Mouse (Mus musculus): ENCODE measurements around the gene Car11.

Gene Car11

DNA sequence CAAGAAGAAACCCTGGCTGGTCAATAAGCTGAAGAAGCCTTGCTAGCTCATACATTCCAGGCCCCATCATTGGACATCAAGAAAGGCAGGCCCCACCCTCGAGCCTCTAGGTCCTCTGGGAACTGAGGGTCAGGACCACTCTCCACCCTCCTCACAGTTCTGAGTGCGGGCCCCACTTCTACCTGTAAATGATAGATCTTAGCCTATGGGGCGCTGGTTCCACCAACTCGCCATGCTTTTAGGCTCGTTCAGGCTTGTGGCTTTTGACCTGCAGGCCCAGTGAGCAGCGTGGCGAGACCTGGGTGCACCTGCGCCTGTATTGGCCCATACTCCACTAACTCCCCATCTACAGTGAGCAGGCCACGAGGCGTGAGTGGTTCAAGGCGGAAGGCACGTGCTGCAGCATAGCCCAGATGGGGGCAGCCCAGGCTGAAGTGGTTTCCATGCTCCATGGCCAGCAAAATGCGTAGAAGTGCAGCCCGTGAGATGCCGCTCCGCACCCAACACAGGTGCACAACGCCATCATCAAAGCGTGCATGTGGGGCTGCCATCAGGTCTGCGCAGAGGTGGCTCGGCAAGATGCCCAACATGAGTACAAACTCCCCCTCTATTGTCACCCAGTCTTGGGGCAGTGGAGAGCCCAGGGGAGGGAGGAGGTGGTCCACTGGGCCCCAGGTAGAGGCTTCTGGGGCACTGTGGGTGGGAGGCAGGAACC lies 11.0 kb downstream of the Car11 start:
- DNase-seq (ENCODE audit: low read depth, low spot score): no peak

DNA sequence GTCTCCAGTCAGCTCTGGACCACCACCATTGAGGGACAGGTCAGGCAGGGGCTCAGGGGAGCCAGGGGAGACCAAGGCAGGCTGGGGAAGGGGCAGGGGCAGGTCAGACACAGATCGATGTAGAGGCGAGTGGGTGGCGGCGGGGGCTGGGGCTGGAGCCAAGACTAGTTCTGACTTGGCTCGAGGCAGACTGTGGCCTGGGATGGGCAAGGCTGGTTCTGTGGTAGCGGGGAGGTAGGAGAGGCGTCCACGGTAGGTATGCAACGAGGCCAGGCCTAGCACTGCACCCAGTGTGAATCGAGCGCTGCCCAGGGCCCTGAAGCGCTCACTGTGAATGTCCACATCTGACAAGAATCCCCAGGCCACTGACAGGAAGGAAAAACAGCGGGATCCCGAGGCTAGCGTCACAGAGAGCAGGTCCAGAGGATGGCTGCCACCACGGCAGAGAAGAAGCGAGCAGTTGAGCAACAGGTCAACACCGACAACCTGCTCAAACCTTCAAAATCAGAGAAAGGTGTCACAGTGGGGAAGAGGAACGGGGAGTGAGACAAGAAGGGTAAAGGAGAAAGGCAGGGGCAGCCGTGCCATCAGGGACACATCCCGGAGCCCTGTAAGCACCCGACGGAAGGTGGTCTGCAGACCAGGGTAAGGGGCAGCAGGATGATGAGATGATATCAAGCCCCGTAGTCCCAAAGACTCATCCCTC lies 11.8 kb downstream of the Car11 start:
- DNase-seq (ENCODE audit: low read depth, low spot score): no peak

DNA sequence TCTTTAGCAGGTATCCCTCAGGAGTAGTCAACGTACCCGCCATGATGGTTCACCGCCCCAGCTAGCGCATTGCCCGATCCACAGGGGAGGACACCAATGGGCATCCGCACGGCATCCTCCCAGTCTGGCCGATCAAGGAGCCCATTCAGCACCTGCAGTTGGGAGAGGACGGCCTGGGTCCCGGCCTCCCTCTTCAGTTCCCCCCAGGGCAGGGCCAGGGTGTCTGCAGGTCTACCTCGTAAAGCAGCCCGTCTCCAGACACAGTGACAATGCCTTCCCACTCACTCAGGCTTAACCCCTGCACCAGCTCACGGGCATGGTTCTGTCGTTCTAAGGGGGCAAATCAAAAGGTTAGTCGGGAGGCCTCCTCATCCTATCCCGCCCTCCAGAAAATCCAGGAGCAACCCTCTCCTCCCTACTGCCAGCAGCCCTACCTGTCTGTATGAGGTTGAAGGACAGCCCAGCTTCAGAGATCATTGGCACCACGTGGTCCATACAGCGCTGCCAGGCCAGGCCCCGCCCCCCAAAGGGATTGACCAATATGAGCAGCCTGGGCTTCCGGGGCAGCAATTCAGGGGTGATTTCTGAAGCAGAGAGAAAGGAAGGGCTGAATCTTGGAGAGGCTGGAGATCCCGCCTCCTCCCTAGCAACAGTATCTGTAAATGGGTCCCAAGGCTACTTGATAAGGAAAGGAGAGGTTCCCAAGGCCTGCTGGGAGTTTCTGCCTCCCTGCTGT lies 12.5 kb downstream of the Car11 start:
- peak; percentile 55 for DNase-seq (ENCODE audit: low read depth, low spot score)

DNA sequence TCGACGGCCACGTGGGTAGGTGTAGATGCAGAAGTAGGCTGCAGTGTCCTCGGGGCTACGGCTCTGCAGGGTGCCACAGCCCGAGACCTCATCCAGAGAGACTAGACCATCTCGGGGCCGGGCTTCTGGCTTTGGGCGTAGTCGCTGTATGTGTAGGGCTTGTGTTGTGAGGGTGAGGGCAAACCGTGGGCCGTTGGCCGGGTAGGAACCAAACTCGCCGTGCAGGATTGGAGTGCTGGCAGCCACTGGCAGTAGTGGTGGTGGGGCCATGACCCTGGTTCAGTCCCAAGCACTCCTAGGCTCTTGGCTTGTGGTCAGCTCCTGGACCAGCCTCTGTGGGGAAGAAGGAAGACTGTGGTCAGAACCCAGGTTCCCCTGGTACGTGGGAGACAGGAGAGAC lies 13.8 kb downstream of the Car11 start:
- no peak for DNase-seq (ENCODE audit: low read depth, low spot score)

DNA sequence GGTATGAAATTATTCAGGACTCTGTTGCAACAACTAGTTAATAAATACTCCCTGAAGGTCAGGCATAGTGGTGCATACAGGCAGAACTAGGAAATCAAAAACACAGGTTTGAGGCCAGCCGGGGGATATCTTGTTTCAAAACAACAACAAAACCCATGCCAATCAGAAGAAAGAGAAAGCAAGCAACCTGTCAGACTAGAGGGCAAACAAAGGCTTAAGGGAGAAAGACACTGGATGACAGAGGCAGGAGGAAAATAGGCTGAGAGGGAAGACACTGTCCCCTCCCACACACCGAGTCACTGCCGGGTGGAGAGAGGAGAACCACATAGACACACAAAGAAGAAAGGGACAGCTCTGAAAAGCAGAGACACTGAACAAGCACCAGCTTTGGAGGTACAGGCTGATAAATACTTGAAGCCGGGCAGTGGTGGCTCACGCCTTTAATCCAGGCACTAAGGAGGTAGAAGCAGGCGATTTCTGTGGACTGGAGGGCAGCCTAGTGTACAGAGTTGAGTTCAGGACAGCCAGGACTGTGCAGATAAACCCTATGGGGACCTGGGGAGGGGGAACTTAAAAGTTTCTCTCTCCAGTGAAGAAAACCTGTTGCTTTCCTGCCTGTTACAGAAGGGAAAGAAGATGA lies 14.4 kb downstream of the Car11 start:
- no peak for DNase-seq (ENCODE audit: low read depth, low spot score)

DNA sequence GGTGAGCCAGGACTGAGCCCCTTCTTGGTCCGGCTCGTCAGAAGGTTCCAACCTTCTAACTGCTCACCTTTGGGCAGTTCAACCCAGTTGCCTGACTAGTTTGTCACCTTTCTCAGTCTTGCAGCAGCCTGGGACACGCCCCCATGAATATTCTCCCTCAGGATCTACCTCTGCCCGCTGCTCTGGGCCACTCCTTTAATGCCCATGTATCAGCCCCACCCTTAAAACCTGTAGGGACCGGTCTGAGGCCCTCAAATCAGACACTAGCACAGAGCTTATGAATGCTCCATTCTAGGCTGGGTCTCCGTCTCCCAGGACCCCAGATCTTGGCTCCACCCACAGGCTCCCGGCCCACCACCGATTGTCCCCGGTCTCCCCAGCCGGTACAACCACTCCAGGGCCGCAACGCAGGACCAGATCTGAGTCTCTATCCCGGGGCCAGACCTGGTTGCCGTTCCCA lies 15.0 kb downstream of the Car11 start:
- DNase-seq (ENCODE audit: low read depth, low spot score): peak; percentile 86

DNA sequence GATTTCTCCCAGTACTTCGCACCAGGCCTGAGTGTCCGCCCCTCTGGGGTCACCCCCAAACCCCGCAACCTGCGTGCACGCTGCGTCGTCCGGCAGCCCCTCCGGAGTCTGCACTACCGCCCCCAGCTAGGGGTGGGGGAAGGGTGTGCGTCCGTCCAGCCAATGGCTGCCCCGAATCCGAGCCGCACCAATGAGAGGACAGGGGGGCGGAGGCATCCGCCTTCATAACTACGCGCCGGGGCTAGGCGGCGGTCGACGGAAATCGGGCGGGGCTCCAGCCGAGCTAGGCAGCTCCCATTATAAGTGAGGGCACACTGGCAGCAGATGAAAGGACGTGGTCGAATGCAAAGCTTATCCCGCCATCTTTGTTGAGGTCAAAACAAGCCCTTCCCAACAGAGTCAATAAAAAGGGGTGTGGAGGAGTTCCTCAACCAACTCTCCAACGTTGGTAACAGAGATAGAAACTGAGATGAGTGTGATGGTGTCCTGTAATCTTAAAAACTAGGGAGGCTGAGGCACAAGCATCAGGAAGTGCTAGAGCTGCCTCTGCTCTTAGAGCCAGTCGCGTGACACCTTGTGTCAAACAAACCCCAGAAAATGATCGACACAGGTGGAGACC lies 15.6 kb downstream of the Car11 start, which contains the start of gene Rpl18:
Gene Rpl18 (plus strand): TSS at position 368 of the 619 bp plus-strand sequence.
- DNase-seq (ENCODE audit: low read depth, low spot score): peak; percentile 99

DNA sequence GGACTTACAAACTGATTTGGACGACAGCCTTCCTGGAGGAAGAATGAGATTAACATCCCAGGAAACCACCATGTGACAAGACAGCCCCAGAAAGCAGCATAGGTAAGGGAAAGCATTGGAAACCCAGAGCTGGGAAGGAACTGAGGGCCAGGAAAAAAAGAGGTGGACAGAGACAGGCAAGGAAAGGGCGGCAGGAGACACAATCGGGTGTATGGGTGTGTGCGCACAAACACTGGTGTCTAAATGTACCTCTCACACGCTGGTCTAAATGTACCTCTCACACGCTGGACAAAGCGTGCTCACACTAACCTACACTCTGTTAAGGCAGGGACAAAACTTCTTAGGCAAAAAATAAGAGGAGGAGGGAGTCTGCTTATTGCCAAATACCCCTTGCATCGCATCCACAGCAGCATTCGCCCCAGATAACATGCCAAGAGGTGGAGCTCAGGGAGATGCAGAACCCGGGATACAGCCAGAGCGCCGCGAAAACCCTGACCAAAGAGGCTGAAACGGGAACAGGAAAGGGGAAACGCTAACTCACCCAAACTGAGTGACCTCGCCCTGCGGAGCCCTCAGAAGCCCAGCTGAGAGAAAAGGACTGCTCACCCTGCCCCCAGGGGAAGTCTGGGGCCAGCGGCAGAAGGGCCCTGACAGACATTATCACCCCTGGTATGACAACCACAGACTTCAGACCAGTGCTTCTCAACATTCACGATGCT lies 16.3 kb downstream of the Car11 start:
- DNase-seq (ENCODE audit: low read depth, low spot score): no peak

DNA sequence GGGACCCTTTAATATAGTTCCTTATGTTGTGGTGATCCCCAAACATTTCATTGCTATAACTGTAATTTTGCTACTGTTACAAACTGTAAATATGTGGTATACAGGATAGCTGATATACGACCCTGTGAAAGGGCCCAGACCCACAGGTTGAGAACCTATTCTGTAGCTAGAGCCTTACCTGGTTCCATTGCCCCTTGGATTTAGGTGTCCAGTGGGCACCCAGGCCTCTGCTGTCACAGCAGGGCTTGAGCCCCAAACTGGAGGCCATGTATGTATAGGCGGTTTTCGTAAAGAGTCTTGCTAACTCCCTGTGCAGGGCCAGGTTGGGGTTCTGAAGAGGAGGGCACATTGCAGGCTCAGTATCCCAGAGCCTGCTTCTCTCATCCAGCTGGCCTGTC lies 16.8 kb downstream of the Car11 start:
- no peak for DNase-seq (ENCODE audit: low read depth, low spot score)

DNA sequence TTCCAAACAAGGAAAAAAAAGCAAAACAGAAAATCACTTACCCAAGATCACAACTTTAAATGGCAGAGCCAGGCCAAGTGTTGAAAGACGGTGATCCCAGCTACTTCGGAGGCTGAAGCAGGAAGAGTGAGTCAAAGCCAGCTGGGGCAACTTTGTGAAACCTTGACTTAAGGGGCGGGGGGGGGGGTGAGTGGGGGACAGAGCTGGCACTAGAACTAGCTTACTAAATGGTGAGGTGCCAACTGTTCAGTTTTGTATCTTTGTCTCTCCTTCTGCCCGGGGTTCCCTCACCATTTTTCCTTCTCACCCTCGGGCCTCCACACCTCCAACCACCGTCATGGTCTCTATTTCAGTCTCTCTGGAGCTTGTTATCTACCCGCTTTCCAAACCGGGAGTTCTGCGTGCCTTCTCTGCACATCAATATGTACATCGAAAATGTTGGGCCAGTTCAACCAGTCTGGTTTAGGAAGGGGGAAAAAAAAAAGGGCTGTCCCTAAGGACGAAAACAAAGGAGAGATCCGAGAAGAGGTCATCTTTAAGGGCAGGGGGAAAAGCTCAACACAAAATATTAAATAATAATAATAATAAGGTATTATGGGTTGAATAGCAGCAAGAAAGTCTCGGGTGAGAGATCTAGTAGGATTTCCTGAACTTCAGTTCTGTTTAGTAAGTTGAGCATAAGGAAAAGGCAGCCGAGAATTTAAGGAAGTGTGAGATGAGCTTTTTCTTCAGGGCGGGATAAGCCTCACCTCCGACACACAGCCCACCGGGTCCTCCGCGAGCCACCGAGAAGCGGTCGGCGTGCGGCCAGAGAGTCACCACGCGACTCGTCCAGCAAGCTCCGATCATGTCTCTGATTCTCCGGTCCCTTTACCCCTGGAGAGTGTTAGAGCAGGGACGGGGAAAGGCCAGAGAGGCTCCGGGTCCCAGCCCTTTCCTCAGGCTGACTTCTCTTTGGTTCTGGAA lies 17.6 kb downstream of the Car11 start:
- no peak for DNase-seq (ENCODE audit: low read depth, low spot score)

DNA sequence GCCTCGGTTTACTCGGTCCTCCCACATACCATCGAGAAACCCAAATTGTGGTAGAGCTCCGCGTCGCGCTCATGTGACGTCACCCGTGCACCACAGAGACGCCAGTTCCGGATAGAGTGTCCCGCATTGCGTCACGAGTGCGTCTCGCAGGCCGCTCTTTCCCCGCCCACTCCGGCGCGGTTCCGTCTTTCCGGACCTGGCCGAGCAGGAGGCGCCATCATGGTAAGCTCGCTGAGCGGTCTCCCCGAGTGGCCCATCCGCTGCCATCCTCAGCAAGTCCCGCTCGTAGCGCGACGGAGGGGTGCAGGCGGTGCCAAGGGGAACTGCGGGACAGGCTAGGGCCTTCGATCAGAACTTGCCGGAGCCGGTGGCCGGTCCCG lies 18.3 kb downstream of the Car11 start, which contains the start of gene Sphk2:
Gene Sphk2 (minus strand): TSS at position 85 of the 380 bp plus-strand sequence.
- DNase-seq (ENCODE audit: low read depth, low spot score): peak; percentile 99

DNA sequence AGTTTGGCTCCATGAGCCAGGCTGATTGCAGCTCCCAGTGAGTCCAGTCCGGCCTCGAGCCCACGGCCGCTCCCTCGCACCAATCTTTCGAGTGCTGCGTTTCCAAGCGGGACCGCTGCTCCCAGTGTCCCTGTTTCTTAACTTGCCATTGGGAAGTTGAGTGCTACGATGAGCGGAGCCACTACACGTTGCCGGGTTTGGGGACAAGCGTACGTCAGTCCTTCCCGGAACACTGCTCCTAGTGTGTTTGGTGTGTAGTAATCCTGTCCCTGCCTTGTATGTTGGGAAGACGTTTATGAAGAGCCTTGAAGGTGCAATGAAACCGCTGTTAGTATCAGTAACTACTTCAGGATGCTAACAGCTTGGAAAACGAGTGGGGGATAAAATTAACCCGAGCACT lies 18.7 kb downstream of the Car11 start:
- DNase-seq (ENCODE audit: low read depth, low spot score): no peak

DNA sequence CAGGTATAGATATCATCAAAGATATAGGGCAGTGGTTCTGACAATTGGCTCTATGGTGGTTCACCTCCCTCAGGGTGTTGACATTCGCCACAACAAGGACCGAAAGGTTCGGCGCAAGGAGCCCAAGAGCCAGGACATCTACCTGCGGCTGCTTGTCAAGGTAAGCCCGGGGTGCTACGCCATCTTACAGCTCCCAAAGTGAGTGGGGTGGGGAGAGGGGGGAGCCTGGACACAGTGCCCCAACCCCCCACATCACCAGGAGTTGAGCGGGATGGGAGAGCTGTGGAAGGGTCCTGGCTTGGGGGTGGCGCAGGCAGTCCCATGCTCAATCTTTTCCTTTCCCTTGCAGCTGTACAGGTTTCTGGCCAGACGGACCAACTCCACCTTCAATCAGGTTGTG lies 19.5 kb downstream of the Car11 start:
- peak; percentile 43 for DNase-seq (ENCODE audit: low read depth, low spot score)

DNA sequence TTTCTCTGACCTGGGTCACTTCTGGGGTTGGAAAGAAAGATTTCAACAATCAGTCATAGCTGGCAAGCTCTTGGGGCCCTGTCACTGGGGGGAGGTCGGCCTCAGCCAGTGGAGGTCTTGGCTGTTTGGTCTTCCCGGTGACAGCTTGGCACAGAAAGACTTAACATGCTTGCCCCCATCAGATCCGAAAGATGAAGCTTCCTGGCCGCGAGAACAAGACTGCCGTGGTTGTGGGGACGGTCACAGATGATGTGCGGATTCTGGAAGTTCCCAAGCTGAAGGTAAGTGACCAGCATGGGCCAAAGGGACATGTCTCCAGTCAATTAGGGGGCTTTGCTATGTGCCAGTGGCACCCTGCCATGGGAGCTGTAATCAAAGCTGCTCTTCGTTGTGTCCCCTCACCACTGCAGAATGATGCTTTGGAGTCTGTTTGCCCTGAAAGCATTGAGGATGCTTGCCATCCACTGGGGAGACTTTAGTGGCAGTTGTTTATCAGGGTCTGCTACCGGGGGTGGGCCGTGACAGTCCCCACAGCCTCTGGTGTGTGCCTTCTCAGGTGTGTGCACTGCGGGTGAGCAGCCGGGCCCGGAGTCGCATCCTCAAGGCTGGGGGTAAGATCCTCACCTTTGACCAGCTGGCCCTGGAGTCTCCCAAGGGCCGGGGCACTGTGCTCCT lies 20.2 kb downstream of the Car11 start:
- DNase-seq (ENCODE audit: low read depth, low spot score): peak; percentile 32

DNA sequence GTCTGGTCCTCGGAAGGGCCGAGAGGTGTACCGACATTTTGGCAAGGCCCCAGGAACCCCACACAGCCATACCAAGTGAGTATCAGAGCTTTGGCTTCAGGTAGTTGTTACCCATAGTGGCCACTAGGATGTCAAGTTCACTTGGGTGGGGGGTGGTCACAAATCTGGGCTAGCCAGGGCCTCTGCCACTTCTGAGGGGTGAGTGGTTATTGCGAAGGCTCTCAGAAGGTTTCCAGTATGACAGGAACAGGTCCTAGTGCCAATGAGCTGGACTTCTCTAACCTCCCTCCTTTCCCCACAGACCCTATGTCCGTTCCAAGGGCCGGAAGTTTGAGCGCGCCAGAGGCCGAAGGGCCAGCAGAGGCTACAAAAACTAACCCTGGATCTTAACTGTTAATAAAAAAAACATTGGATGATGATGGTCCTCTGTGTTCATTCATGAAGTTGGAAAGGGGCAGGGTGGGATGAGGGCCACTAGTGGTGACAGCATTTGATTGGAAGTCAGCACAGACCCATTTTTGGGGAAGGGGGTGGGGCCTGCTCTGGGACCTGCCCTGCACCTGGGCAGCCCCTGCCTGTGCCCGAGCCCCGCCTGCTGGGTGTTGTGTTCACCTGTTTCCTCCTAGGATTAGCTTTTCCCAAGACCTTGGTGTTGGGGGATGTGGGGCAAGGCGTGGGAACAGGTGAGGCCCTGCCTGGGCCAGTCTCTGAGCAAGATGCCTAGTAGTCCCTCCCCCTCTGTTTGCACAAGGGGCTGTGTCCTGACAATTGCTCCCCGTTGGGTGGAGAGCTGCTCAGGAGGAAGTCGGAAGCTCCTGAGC lies 21.0 kb downstream of the Car11 start, which contains the start of gene Fam83e:
Gene Fam83e (plus strand): TSS at position 800 of the 821 bp plus-strand sequence.
- peak; percentile 73 for DNase-seq (ENCODE audit: low read depth, low spot score)

DNA sequence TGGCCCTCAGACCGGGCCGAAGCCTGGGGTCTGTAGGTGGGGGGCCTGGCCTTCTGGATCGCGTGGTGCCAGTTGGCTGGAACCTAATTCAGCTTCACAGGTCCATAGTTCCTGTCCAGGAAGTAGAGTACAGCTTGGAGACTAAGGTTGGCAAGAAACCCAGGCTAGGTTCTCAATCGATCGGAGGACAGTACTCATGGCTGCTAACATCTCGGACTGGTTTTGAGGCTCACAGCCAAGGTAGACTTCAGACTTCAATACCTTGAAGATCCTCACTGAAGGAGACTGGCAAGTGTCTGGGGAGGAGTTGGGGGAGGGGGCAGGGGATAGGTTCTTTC lies 21.6 kb downstream of the Car11 start:
- DNase-seq (ENCODE audit: low read depth, low spot score): no peak

DNA sequence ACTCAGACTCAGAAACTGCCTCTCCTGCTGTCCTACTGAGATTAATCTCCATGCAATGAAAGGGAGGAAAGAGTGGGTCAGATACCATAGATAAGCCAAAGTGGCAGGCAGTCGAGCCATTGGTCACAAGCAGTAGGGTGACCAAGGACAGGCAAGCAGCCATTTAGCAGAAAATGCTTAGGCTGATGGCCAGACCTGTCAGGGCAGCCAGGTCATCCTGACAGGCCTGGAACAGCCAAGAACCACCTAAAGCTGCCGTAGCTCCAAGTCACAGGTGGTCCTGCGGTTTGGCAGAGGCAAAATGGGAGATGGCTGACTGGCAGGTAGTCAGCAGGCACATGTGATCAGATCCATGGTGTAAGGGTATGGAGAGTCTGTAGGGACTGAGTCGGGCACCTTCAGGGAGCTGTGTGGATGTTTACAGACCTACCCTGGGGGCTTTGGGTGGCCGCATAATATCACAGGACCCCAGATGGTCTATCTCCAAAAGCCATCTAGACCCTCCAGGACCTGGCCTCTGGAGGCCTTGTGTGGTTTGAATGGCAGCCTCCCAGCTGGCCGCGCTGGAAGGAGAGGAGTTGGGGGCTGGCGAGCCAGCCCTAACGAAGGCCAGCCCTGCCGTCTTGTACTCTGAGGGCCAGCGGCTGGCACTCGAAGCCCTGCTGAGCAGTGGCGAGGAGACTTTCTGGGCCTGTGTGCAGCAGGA lies 22.2 kb downstream of the Car11 start:
- peak; percentile 35 for DNase-seq (ENCODE audit: low read depth, low spot score)

DNA sequence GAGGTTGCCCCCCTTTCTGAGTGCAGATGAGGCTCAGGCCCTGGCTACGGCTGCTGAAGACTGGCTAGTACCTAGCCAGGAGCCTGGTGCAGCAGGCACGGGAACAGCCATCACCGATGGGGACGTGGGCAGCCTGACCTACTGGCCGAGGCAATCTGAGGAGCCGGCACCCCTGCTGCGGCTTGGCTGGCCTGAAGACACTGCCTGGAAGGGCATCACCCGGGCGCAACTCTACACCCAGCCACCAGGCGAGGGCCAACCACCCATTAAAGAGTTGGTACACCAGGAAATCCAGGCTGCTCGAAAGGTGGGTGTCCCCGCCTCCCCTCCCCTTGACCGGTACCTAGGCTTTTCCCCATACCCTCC lies 22.7 kb downstream of the Car11 start:
- peak; percentile 55 for DNase-seq (ENCODE audit: low read depth, low spot score)
